Mouse (Mus musculus) stomach, embryonic 14.5 days (tissue): Measurements from ENCODE around the gene Tuba1a. TPM values are rescaled to one million over a fixed set of nuclear protein-coding genes. Genes with fewer than 3 reads are reported as not detected.
A peak's percentile ranks its signal among the peaks of the same experiment; 100 is the strongest.

Source experiments
- ATAC-seq: fragments of 200-750 bp; cut with Nextera tagmentation; 2 replicates; pipeline ENCODE4 v1.8.0; 2017; ENCODE audit warnings: low read depth, moderate TSS enrichment; ENCODE audit not compliant: insufficient number of reproducible peaks, insufficient read depth, low FRiP score
- H3K27ac ChIP-seq: fragments of 300-500 bp; sonication (generic); 2 replicates; pipeline ENCODE4 v1.5.1; 2014; ENCODE audit warnings: mild to moderate bottlenecking, low read length, moderate library complexity, mixed read lengths
- H3K27me3 ChIP-seq: fragments of 300-500 bp; sonication (generic); 2 replicates; pipeline ENCODE4 v1.6.1; 2014; ENCODE audit warnings: low read length, control low read depth, mixed read lengths; ENCODE audit not compliant: control insufficient read depth, insufficient read depth
- H3K36me3 ChIP-seq: fragments of 300-500 bp; sonication (generic); 2 replicates; pipeline ENCODE4 v1.6.1; 2014; ENCODE audit warnings: mild to moderate bottlenecking, control low read depth, low read length, moderate library complexity, mixed read lengths; ENCODE audit not compliant: control insufficient read depth, insufficient read depth
- H3K4me1 ChIP-seq: fragments of 300-500 bp; sonication (generic); 2 replicates; pipeline ENCODE4 v1.6.1; 2014; ENCODE audit warnings: low read length, control low read depth, mixed read lengths; ENCODE audit not compliant: control insufficient read depth, insufficient read depth
- H3K4me2 ChIP-seq: fragments of 300-500 bp; sonication (generic); replicated peaks from 2 replicates; pipeline ENCODE4 v1.6.1; 2014; ENCODE audit warnings: low read depth, low read length, control low read depth
- H3K4me3 ChIP-seq: fragments of 300-500 bp; sonication (generic); 2 replicates; pipeline ENCODE4 v1.5.1; 2014; ENCODE audit warnings: low read depth, low read length, control low read depth
- H3K9ac ChIP-seq: fragments of 300-500 bp; sonication (generic); replicated peaks from 2 replicates; pipeline ENCODE4 v1.6.1; 2014; ENCODE audit warnings: low read depth, mild to moderate bottlenecking, control low read depth, low read length, moderate library complexity, mixed read lengths
- H3K9me3 ChIP-seq: fragments of 300-500 bp; sonication (generic); 2 replicates; pipeline ENCODE4 v1.6.1; 2016; ENCODE audit warnings: low read depth, low read length, control low read depth; ENCODE audit not compliant: control insufficient read depth
- WGBS: fragments of 180-500 bp; shearing (Covaris S2); extraction: QIAGEN DNeasy Blood & Tissue Kit; methylation state at CpG from one replicate; pipeline ENCODE4 v1.1.7; 2014; 5-methylcytosine and 5-hydroxymethylcytosine counted together
- polyA plus RNA-seq: library from polyadenylated mRNA; unstranded; fragments of >200 nt; fragmentation: Nextera tagmentation; extraction: Ambion mirVana; gene quantifications from 2 replicates; pipeline ENCODE4 v1.2.1, GENCODE M21; 2014

Gene Tuba1a
- polyA plus RNA-seq, 1 experiment from 2014 or later: 1,258 TPM

DNA sequence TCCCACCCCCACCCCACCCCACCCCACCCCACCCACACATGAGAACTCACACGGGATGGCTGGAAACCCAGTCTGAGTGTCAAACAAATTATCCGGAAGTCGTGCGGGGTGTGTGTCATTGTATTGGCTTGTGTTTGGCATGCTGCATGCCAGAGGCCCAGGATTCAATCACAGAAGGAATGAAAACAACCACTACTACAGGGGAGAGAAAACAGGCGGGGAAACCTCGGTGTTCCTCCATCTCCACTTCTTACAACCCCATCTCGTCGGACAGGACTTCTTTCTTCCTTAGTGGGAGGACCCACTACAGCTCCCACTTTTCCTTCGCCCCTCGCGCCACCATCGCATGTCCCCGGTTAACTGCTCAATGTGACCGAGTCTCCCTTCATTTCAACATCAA lies 36.4 kb downstream of the Tuba1a start:
- peak overlapping the region; percentile 54 for H3K4me2 ChIP-seq
- peaks cover 15% of the 10 kb centered on the region for H3K36me3 ChIP-seq
- ATAC-seq: no peak
- peak overlapping the region; percentile 70 for H3K9ac ChIP-seq
- no peaks in the 10 kb centered on the region for H3K27me3 ChIP-seq
- H3K27ac ChIP-seq: peak overlapping the region; percentile 96
- H3K4me3 ChIP-seq: peak overlapping the region; percentile 53
- peaks cover 9% of the 10 kb centered on the region for H3K4me1 ChIP-seq
- under 1% methylated on average over 14 of the region's 14 CpGs for WGBS
- H3K9me3 ChIP-seq: no peaks in the 10 kb centered on the region

DNA sequence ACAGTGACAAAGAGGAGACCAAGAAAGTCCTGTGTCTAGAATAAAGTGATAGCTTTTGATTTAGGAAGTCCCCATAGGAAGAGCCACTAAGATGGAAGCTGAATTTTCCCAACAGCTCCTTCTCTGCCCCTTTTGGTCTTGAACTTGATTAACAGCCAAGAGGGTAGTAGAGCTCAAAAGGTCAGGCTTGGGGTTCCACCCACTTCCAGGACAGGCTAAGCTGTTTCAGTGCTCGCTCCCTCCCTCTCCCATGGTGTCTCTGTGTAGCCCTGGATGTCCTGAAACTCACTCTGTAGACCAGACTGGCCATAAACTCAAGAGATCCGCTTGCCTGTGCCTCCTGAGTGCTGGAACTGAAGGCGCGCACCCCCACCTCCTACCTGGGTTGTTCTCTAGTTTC lies 37.5 kb downstream of the Tuba1a start:
- peak overlapping the region; percentile 54; the same call in 1 of the 2 replicates for H3K4me2 ChIP-seq
- no peak overlapping the region for H3K4me3 ChIP-seq
- H3K27me3 ChIP-seq: no peaks in the 10 kb centered on the region
- ATAC-seq: no peak
- H3K36me3 ChIP-seq: peaks cover 24% of the 10 kb centered on the region
- WGBS: 94% methylated on average over 4 of the region's 4 CpGs
- no peak overlapping the region for H3K9ac ChIP-seq
- H3K9me3 ChIP-seq: no peaks in the 10 kb centered on the region
- H3K4me1 ChIP-seq: peaks cover 9% of the 10 kb centered on the region
- H3K27ac ChIP-seq: no peak overlapping the region

DNA sequence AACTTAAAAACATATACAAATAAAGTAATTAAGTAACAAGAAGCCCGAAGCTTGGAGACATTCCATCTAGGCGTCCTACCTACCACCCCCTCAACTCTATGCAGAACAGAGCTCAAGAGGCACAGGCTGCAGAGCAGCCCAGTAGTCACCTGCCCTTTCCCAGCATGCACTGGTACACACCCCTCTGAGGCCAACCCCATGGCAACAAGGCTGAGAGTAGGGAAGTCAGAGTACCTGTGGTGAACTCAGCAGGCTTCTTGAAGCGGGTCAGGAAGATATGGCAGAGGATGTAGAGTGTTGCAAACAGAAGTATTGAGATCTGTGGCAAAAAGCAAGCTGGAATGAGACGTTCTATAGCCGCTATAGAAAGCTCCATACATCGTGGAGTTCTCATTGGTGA lies 38.6 kb downstream of the Tuba1a start:
- H3K9me3 ChIP-seq: no peaks in the 10 kb centered on the region
- no peak for ATAC-seq
- no peak overlapping the region for H3K4me3 ChIP-seq
- peaks cover 30% of the 10 kb centered on the region for H3K36me3 ChIP-seq
- no peak overlapping the region for H3K27ac ChIP-seq
- peaks cover 9% of the 10 kb centered on the region for H3K4me1 ChIP-seq
- no peak overlapping the region for H3K4me2 ChIP-seq
- 91% methylated on average over 6 of the region's 6 CpGs for WGBS
- H3K9ac ChIP-seq: no peak overlapping the region
- no peaks in the 10 kb centered on the region for H3K27me3 ChIP-seq

DNA sequence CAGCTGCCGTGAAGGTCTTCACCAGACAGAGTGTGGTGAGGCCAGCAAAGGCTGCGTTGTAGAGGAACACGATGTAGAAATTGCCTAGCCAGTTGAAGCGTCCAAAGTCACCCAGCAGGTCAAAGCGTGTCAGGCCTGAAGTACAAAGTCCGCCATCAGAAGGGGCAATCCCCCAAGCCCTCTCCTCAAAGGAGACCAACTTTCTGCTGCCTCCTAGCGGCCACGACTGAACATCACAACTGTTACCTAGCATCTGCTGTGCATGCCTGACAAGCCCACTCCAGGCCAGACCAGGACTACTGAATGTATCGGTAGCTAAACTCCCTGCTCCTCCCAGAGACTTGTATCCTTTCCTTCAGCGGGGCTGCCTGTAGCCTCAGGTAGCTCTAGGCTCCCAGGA lies 48.8 kb downstream of the Tuba1a start:
- H3K9me3 ChIP-seq: no peaks in the 10 kb centered on the region
- H3K4me2 ChIP-seq: no peak overlapping the region
- 24% methylated on average over 10 of the region's 10 CpGs for WGBS
- H3K9ac ChIP-seq: no peak overlapping the region
- no peaks in the 10 kb centered on the region for H3K4me1 ChIP-seq
- ATAC-seq: no peak
- no peak overlapping the region for H3K27ac ChIP-seq
- peaks cover 9% of the 10 kb centered on the region for H3K36me3 ChIP-seq
- H3K4me3 ChIP-seq: no peak overlapping the region
- no peaks in the 10 kb centered on the region for H3K27me3 ChIP-seq

DNA sequence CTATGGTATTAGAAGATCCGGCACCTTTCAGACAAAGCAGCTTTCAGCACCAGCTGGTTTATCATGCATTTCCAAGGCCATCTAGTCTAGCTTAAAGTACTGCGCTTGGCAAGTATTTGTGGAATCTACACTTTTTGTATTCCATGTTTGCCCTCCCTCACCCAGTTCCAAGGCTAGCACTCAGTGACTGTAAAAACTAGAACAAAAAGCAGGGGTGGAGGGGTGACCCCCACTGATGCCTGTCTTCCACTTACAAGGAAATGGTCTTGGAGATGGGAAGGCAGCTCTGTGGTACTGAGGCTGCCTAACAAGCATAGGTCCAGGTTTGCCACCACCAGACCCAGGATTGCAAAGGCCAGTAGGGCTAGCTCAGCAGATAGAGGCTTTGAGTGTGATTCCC lies 50.9 kb downstream of the Tuba1a start:
- ATAC-seq: no peak
- Histone ChIP-seq H3K9me3 (no peaks in the 10 kb centered on the region), H3K4me2 (no peak overlapping the region), H3K27ac (no peak overlapping the region), H3K4me1 (peaks cover 6% of the 10 kb centered on the region; the same call in 1 of the 2 replicates), H3K36me3 (peaks cover 6% of the 10 kb centered on the region), H3K4me3 (no peak overlapping the region), H3K27me3 (peaks cover 10% of the 10 kb centered on the region), H3K9ac (no peak overlapping the region)
- WGBS: 73% methylated on average over 2 of the region's 2 CpGs

DNA sequence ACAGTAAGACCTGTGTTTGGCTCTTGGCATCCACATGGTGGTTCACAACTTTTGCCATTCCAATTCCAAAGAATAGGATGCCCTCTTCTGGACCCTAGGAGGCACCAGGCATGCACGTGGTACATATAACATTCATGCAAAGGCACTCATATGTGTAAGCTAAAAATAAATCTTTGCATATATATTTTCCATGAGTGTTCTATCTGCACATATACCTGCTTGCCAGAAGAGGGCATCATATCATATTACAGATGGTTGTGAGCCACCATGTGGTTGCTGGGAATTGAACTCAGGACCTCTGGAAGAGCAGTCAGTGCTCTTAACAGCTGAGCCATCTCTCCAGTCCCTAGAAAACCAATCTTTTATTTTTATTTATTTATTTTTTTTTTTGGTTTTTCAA lies 52.0 kb downstream of the Tuba1a start:
- Histone ChIP-seq H3K27ac (no peak overlapping the region), H3K9ac (no peak overlapping the region), H3K4me1 (peaks cover 8% of the 10 kb centered on the region; the same call in 1 of the 2 replicates), H3K4me2 (no peak overlapping the region), H3K9me3 (no peaks in the 10 kb centered on the region), H3K36me3 (peaks cover 6% of the 10 kb centered on the region), H3K27me3 (peaks cover 19% of the 10 kb centered on the region), H3K4me3 (no peak overlapping the region)
- no peak for ATAC-seq
- WGBS: 81% methylated on average over 1 of the region's 1 CpGs

Other genes starting within 250 kb of the Tuba1a start
- 1.2 and 1.4 TPM in 2 replicates for gene Ccdc65, start 245.5 kb downstream of the Tuba1a start, polyA plus RNA-seq
- 38.1 and 39.2 TPM in 2 replicates for gene Fkbp11, start 225.5 kb downstream of the Tuba1a start, polyA plus RNA-seq
- gene Arf3, start 190.5 kb downstream of the Tuba1a start, polyA plus RNA-seq: 33.2 and 34.5 TPM in 2 replicates
- gene Wnt10b, start 175.6 kb downstream of the Tuba1a start, polyA plus RNA-seq: not detected in 2 replicates
- gene Wnt1, start 163.8 kb downstream of the Tuba1a start, polyA plus RNA-seq: not detected in 2 replicates
- gene Ddn, start 144.2 kb downstream of the Tuba1a start, polyA plus RNA-seq: not detected in 2 replicates
- 76.3 and 80.0 TPM in 2 replicates for gene Prkag1, start 122.2 kb downstream of the Tuba1a start, polyA plus RNA-seq
- gene Kmt2d, start 82.5 kb downstream of the Tuba1a start, polyA plus RNA-seq: 19.5 and 21.4 TPM in 2 replicates
- 8.1 and 9.9 TPM in 2 replicates for gene Rhebl1, start 59.2 kb downstream of the Tuba1a start, polyA plus RNA-seq
- gene Dhh, start 55.2 kb downstream of the Tuba1a start, polyA plus RNA-seq: 0.65 and 0.77 TPM in 2 replicates
- gene Lmbr1l, start 35.5 kb downstream of the Tuba1a start, polyA plus RNA-seq: 5.1 and 8.8 TPM in 2 replicates
- 1,548 and 1,685 TPM in 2 replicates for gene Tuba1b, start 19.1 kb downstream of the Tuba1a start, polyA plus RNA-seq
- gene Gm49450, start 152 bp downstream of the Tuba1a start, polyA plus RNA-seq: not detected in 2 replicates
- gene Tuba1c, start 76.2 kb upstream of the Tuba1a start, polyA plus RNA-seq: 191 and 203 TPM in 2 replicates
- 31.1 and 38.9 TPM in 2 replicates for gene Prph, start 101.5 kb upstream of the Tuba1a start, polyA plus RNA-seq
- 22.7 and 24.6 TPM in 2 replicates for gene Troap, start 120.9 kb upstream of the Tuba1a start, polyA plus RNA-seq
- gene C1ql4, start 134.1 kb upstream of the Tuba1a start, polyA plus RNA-seq: 0.22 TPM in 1 of 2 replicates, not detected in the other
- gene Dnajc22, start 139.5 kb upstream of the Tuba1a start, polyA plus RNA-seq: 9.3 and 11.0 TPM in 2 replicates
- gene Spats2, start 172.2 kb upstream of the Tuba1a start, polyA plus RNA-seq: 34.2 and 35.5 TPM in 2 replicates